Mouse (Mus musculus) limb, embryonic 14.5 days (tissue): ENCODE measurements around the gene Tmem168. TPM values are rescaled to one million over a fixed set of nuclear protein-coding genes. Genes with fewer than 3 reads are reported as not detected.
A peak's percentile ranks its signal among the peaks of the same experiment; 100 is the strongest.

Source experiments
- ATAC-seq: fragments of 200-750 bp; cut with Nextera tagmentation; 2 replicates; pipeline ENCODE4 v1.8.0; 2017; ENCODE audit warnings: low read depth, moderate number of reproducible peaks, moderate TSS enrichment; ENCODE audit not compliant: low FRiP score
- DNase-seq: peaks from one replicate; pipeline ENCODE4 v3.0.0-alpha.2; 2015; ENCODE audit warnings: low spot score
- H3K27ac ChIP-seq: fragments of 300-500 bp; sonication (generic); replicated peaks from 2 replicates; pipeline ENCODE4 v1.5.1; 2014; ENCODE audit warnings: low read depth, mild to moderate bottlenecking, low read length, moderate library complexity, mixed read lengths
- H3K27me3 ChIP-seq: fragments of 300-500 bp; sonication (generic); 2 replicates; pipeline ENCODE4 v1.6.1; 2014; ENCODE audit warnings: low read length, mixed read lengths; ENCODE audit not compliant: control insufficient read depth, insufficient read depth
- H3K36me3 ChIP-seq: fragments of 300-500 bp; sonication (generic); 2 replicates; pipeline ENCODE4 v1.6.1; 2014; ENCODE audit warnings: mild to moderate bottlenecking, low read length, moderate library complexity, mixed read lengths; ENCODE audit not compliant: control insufficient read depth, insufficient read depth
- H3K4me1 ChIP-seq: fragments of 300-500 bp; sonication (generic); 2 replicates; pipeline ENCODE4 v1.6.1; 2014; ENCODE audit warnings: antibody characterized with exemption, low read length, mixed read lengths; ENCODE audit not compliant: control insufficient read depth, insufficient read depth
- H3K4me2 ChIP-seq: fragments of 300-500 bp; sonication (generic); replicated peaks from 2 replicates; pipeline ENCODE4 v1.6.1; 2014; ENCODE audit warnings: low read depth, mild to moderate bottlenecking, low read length, moderate library complexity; ENCODE audit not compliant: severe bottlenecking
- H3K4me3 ChIP-seq: fragments of 300-500 bp; sonication (generic); replicated peaks from 2 replicates; pipeline ENCODE4 v1.5.1; 2014; ENCODE audit warnings: low read length
- H3K9ac ChIP-seq: fragments of 300-500 bp; sonication (generic); 2 replicates; pipeline ENCODE4 v1.6.1; 2014; ENCODE audit warnings: mild to moderate bottlenecking, low read depth, low read length, moderate library complexity; ENCODE audit not compliant: severe bottlenecking
- H3K9me3 ChIP-seq: fragments of 300-500 bp; sonication (generic); 2 replicates; pipeline ENCODE4 v1.6.1; 2016; ENCODE audit warnings: low read length; ENCODE audit not compliant: control insufficient read depth
- POLR2A ChIP-seq: fragments of 200-500 bp; IDR thresholded peaks from 2 replicates; pipeline ENCODE4 v1.8.0; 2012; ENCODE audit warnings: inconsistent platforms, mild to moderate bottlenecking, moderate library complexity, borderline replicate concordance; ENCODE audit not compliant: insufficient read depth, insufficient read length; ENCODE audit errors: extremely low read depth
- WGBS: fragments of 180-500 bp; shearing (Covaris S2); extraction: QIAGEN DNeasy Blood & Tissue Kit; methylation state at CpG from one replicate; pipeline ENCODE4 v1.1.7; 2014; 5-methylcytosine and 5-hydroxymethylcytosine counted together
- polyA plus RNA-seq, 2 experiments: library from polyadenylated mRNA; depleted of rRNA in 1 of 2; stranded (reverse) in 1 of 2; unstranded in 1 of 2; fragments of >200 nt; fragmentation: Nextera tagmentation in 1 of 2; extraction: Ambion mirVana in 1 of 2; gene quantifications; 2 replicates each; pipeline versions ENCODE4 v1.2.1 to v1.2.3; 2012 to 2014

Tmem168 gene
- polyA plus RNA-seq, 2 experiments = 17.9 to 44.6 TPM

DNA sequence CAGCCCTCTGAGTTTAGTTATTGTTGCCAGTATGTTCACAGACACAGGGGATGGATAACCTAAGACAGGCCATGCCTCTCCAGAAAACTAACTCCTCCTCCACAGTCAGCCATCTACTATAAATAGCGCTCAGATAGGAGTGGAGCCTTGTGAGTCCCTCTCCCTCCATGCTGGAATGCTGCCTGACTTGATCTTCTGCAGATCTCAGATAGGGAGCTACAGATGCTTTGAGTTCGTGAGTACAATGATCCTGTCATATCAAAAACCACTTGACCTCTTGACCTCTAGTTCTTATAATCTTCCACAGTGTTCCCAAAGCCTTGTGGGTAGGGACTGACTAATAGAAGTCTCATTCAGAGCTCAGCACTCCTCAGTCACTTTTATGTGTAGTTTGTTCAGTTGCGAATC is 28.7 kb upstream of the Tmem168 start:
- Histone ChIP-seq H3K4me2 (no peak overlapping the region), H3K36me3 (peaks cover 20% of the 10 kb centered on the region), H3K27me3 (no peaks in the 10 kb centered on the region), H3K9me3 (no peaks in the 10 kb centered on the region), H3K9ac (no peak overlapping the region), H3K4me1 (0 out of 2 replicates have a peak, but pooled peaks cover 4% of the 10 kb centered on the region), H3K4me3 (no peak overlapping the region), H3K27ac (no peak overlapping the region)
- DNase-seq = peak; percentile 39
- WGBS = 70% methylated on average over 3 of the region's 3 CpGs
- ATAC-seq = peak; percentile 60; the same call in 1 of the 2 replicates
- no peak for TF ChIP-seq POLR2A

DNA sequence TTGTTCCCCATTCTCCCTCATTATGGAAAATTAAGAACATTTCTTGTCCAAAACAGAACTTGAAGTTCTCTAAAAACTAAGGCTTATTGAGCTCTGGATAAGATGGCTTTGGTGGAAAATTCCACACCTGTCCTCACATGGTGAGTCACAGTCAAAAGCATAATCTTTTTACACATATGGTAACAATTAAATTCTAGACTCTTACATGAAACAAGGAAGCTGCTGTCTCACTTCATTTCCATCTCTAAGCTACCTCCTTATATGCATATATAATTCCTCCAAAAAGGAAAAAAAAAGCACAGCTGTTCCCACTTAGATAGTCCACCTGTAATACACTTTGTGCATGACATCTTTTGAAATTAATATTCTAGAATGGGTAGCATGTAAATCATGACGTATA is 24.7 kb upstream of the Tmem168 start:
- H3K27me3 ChIP-seq = no peaks in the 10 kb centered on the region
- H3K9me3 ChIP-seq = no peaks in the 10 kb centered on the region
- H3K4me2 ChIP-seq = no peak overlapping the region
- H3K36me3 ChIP-seq = peaks cover 17% of the 10 kb centered on the region
- no peak overlapping the region for H3K9ac ChIP-seq
- no peak overlapping the region for H3K27ac ChIP-seq
- peaks cover 8% of the 10 kb centered on the region; the same call in 1 of the 2 replicates for H3K4me1 ChIP-seq
- WGBS = 61% methylated on average over 1 of the region's 1 CpGs
- H3K4me3 ChIP-seq = no peak overlapping the region
- ATAC-seq = no peak
- TF ChIP-seq POLR2A = no peak
- no peak for DNase-seq

DNA sequence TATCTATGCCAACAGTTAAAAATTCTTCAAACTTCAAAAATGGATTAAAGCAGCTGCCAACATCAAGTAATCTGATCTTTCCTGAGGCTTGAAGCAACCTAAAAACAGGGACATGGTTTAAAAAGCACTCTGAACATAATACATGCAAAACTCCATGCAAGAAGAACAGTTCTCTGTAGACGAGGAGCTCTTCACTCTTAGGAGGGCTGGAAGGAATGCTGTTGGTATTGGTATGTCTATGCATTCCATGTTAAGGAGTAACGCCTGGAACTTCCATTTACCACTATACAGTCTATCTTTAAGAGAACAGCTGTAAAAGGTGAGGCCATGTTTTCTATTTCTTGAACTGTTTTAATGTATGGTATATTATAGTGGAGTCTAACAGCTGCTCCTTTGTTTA is 22.7 kb upstream of the Tmem168 start:
- Histone ChIP-seq H3K9me3 (no peaks in the 10 kb centered on the region), H3K4me1 (peaks cover 8% of the 10 kb centered on the region; the same call in 1 of the 2 replicates), H3K4me2 (no peak overlapping the region), H3K9ac (no peak overlapping the region), H3K4me3 (no peak overlapping the region), H3K27ac (no peak overlapping the region), H3K36me3 (peaks cover 21% of the 10 kb centered on the region), H3K27me3 (no peaks in the 10 kb centered on the region)
- ATAC-seq = no peak
- 45% methylated on average over 2 of the region's 2 CpGs for WGBS
- no peak for TF ChIP-seq POLR2A
- DNase-seq = no peak

DNA sequence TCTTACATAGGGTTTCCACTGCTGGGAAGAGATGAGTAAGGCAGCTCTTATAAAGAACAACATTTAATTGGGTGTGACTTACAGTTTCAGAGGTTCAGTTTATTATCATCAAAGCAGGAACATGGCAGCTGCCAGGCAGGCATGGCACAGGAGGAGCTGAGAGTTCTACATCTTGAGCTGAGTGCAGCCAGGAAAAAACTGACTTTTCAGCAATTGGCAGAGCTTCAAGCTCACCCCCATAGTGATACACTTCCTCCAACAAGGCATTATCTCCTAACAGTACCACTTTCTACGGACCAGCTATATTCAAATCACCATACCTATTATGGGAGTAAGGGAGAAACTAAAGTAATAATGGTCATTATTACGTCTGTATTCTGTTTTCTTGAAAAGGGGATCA is 11.7 kb upstream of the Tmem168 start:
- no peak overlapping the region for H3K4me2 ChIP-seq
- ATAC-seq (no peak), DNase-seq (no peak)
- no peak overlapping the region for H3K27ac ChIP-seq
- no peaks in the 10 kb centered on the region for H3K36me3 ChIP-seq
- H3K4me3 ChIP-seq = no peak overlapping the region
- no peak for TF ChIP-seq POLR2A
- WGBS = 90% methylated on average over 2 of the region's 2 CpGs
- H3K4me1 ChIP-seq = no peaks in the 10 kb centered on the region
- no peak overlapping the region for H3K9ac ChIP-seq
- no peaks in the 10 kb centered on the region for H3K9me3 ChIP-seq
- no peaks in the 10 kb centered on the region for H3K27me3 ChIP-seq

DNA sequence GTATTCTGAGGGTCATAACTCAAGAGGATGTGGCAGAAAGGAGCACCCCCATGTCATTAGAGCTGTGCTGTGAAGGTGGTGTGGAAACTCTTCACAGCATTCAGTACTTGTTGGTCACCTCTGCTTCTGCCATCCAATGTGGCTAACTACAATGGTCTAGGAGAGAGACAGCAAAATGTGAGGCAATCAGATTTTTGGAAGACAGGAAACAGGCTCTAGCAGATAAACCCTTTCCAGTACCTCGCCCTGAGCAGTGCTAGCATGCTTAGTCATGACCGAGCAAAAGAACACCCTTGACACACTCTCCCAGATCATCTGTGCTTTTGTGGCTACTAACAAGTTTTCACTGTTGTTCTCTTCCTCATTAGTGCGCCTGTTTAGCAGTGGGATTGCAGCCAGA is 9.2 kb upstream of the Tmem168 start:
- H3K36me3 ChIP-seq = no peaks in the 10 kb centered on the region
- no peak overlapping the region for H3K4me3 ChIP-seq
- no peak overlapping the region for H3K4me2 ChIP-seq
- no peak for ATAC-seq
- H3K9me3 ChIP-seq = no peaks in the 10 kb centered on the region
- WGBS = 87% methylated on average over 3 of the region's 3 CpGs
- no peak overlapping the region for H3K9ac ChIP-seq
- no peaks in the 10 kb centered on the region for H3K27me3 ChIP-seq
- no peaks in the 10 kb centered on the region for H3K4me1 ChIP-seq
- H3K27ac ChIP-seq = no peak overlapping the region
- DNase-seq = no peak
- no peak for TF ChIP-seq POLR2A

DNA sequence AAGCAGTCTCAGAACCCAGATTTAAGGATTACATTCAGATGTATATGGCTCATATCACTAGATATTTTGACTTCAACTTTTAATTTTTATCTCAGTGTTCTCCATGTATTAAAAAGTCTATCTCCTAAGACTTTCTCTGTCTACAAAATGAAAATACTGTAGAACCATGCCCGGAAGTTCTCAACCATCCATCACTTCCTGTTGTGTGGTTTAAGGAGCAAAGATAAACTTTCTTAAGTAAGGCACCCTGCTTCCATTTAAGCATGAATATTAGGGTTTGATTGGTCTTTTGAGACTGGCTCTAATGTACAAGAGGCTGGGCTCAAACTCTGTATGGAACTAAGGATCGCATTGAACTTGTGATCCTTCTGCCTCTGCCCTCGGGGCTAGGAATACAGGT is 6.7 kb upstream of the Tmem168 start:
- no peaks in the 10 kb centered on the region for H3K9me3 ChIP-seq

More for the DNA sequence above, 6.7 kb upstream of the Tmem168 start:
- Histone ChIP-seq H3K27ac (no peak overlapping the region), H3K4me2 (no peak overlapping the region), H3K9ac (no peak overlapping the region), H3K36me3 (no peaks in the 10 kb centered on the region), H3K27me3 (no peaks in the 10 kb centered on the region), H3K4me3 (no peak overlapping the region), H3K4me1 (no peaks in the 10 kb centered on the region)
- no peak for DNase-seq
- 80% methylated on average over 3 of the region's 3 CpGs for WGBS
- no peak for ATAC-seq
- TF ChIP-seq POLR2A = no peak
